Mouse (Mus musculus): ENCODE results near the gene Vasp. TPM values are rescaled to one million over a fixed set of nuclear protein-coding genes. Genes with fewer than 3 reads are reported as not detected.

The Vasp gene
- polyA plus RNA-seq, 1 experiment, result 828 TPM

DNA sequence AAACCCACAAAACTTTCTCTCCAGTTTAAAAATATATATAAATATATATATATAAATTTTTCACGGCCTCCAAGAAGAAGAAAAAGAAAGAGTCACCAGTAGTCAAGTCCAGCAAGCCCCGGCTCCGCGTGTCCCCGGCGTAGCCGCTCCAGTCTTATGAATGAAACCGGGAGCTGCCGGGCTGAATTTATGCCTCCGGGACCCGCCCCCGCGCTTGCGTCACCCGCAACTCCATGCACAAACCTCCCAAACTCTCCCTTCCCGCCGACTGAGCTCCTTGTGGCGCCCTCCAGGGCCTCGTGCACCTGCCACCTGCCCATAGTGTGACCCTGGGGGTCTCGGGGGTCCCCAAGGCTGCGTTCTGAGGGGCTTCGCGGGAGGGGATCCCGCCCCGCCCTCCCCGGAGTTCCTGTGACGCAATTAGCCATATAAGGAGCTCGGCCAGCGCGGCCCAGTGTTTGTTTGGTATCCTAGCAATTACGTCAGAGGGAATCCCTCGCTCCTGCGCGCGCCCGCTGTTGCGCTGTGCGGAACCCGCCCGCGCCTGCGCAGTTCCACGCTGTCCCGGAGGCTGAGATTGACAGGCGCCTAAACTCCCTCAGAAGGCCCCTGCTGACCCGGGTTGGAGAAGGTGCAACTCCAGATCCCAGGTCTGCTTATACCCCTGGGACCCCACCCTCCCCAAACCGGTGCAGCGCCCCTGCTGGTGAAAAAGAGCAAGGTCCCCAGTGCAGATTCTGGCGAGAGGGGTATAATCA, 38.4 kb upstream of the Vasp start, which contains the start of gene Fosb:
Fosb (minus strand) TSS at position 168 of the 758 bp plus-strand sequence.
- Histone ChIP-seq H3K27me3 (replicated peaks) (peaks cover 47% of the 10 kb centered on the region), H3K36me3 (replicated peaks; ENCODE audit: low read length) (no peaks in the 10 kb centered on the region)

DNA sequence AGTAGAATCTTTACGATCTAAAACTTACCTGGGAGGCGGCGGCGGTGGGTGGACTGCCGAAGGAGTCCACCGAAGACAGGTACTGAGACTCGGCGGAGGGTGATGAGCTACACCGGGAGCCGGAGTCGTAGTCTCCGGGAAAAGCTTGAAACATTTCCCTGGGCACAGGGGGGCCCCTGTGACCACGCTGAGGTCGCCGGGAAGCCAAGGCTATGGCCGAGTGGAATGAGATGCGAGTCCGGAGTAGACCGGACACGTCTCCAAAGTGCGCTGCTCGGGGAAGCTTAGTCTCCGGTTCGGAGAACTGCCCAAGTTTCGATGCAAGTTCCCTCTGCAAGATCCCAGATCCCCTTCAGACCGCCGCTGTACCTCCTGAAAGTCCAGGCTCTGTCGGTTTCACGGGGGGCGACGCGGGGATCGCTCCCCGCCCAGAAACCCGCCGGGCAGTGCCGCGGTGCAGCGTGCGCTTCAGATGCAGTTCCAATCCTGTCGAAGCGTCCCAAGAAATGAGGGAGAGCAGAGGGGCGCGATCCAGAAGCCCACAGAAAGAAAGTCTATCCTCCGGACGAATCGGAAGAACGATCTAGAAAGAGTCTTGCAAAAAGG, 37.8 kb upstream of the Vasp start:
- Histone ChIP-seq H3K9me3 (peaks cover 6% of the 10 kb centered on the region), H3K36me3 (replicated peaks; ENCODE audit: low read length) (no peaks in the 10 kb centered on the region), H3K27me3 (replicated peaks) (peaks cover 47% of the 10 kb centered on the region), H3K4me3 (replicated peaks) (peak overlapping the region; percentile 91), H3K4me1 (peaks cover 70% of the 10 kb centered on the region)
- TF ChIP-seq GATA1 (IDR thresholded peaks at IDR 0.05; ENCODE audit: borderline replicate concordance, low read length) (no peak), FLI1 (IDR thresholded peaks at IDR 0.05; ENCODE audit: low read length) (no peak)

More for the DNA sequence above, 38.4 kb upstream of the Vasp start, which contains the start of gene Fosb:
- Histone ChIP-seq H3K4me1 (peaks cover 63% of the 10 kb centered on the region), H3K4me3 (replicated peaks) (peak within 1 kb of the TSS; percentile 91), H3K9me3 (peaks cover 6% of the 10 kb centered on the region)
- TF ChIP-seq GATA1 (IDR thresholded peaks at IDR 0.05; ENCODE audit: borderline replicate concordance, low read length) (no peak), FLI1 (IDR thresholded peaks at IDR 0.05; ENCODE audit: low read length) (no peak)

DNA sequence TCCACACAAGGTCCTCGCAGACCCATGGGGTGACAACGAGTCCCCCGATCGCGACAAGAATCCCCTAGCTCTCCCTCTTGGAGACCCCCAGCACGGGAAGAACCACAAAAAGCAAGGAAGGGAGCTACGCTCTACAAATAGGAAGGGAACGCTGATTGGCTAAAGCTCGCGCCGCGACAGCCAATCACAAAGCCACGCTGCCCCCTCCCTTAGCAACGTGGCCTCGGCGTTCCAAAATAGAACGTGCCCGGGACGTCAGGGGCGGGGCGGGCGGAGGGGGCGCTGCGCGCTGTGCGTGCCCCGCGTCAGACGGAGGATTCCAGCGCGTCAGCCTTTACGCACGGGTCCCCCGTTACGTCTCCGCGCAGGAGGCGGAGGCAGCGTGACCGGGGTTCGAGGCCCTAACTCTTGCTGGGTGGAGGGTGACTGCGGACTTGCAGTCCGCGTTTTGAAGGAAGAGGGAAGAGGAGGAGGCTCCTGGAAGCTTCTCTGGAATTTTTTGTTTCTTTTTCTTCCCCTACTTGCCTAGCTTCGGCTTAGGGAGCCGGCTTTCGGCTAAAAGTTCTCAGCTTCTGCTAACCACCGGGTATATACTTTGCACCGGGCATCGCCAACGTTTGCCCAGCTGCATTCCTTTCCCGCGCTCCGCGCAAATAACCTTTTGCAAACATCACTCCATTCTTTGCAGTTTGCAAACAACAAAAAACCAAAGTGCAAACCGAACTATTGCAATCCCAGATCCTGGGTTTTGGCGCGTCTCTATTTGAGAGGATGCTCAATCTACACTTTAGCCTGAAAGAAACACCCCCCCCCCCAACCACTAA, 37.0 kb upstream of the Vasp start:
- Histone ChIP-seq H3K4me3 (replicated peaks) (peak overlapping the region; percentile 91), H3K9me3 (peaks cover 6% of the 10 kb centered on the region), H3K4me1 (peaks cover 72% of the 10 kb centered on the region), H3K27me3 (replicated peaks) (peaks cover 46% of the 10 kb centered on the region), H3K36me3 (replicated peaks; ENCODE audit: low read length) (no peaks in the 10 kb centered on the region)
- TF ChIP-seq FLI1 (IDR thresholded peaks at IDR 0.05; ENCODE audit: low read length), result no peak
- TF ChIP-seq GATA1 (IDR thresholded peaks at IDR 0.05; ENCODE audit: borderline replicate concordance, low read length), result no peak

DNA sequence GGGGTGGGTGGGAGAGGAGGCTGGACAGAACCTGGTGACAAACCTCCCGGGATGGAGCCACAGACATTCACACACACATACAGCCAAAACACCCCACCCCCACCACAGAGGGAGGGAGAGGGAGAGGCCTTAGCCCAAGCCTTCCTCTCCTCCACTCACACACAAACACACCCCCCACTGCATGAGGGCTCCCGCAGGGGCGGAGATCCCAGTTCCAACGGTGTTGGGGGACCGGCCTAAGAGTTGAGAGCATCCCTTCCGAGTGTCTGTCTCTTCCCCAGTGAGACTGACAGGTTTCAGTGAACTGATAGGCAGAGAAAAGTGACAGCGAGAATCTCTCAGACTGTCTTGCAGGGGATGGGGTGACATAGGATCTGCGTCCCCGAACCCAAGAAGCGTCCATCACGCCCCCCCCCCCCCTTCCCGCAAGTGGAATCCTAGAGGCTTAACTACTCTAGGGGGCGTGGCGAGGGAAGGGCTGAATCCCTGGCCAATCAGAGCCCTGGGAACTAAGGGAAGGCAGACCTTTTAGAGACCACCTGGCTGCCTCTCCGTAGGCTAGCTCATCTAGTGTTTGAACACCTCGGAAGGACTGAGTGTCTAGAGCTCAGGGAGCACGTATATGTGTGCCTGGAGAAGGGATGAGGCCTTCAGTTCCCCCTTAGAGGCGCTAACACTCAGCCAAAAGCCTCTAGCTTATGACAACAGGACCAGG, 36.3 kb upstream of the Vasp start:
- H3K27me3 ChIP-seq (replicated peaks), result peaks cover 44% of the 10 kb centered on the region
- peaks cover 6% of the 10 kb centered on the region for H3K9me3 ChIP-seq
- no peaks in the 10 kb centered on the region for H3K36me3 ChIP-seq (replicated peaks; ENCODE audit: low read length)
- peak overlapping the region; percentile 91 for H3K4me3 ChIP-seq (replicated peaks)
- H3K4me1 ChIP-seq, result peaks cover 70% of the 10 kb centered on the region
- TF ChIP-seq GATA1 (IDR thresholded peaks at IDR 0.05; ENCODE audit: borderline replicate concordance, low read length) (no peak), FLI1 (IDR thresholded peaks at IDR 0.05; ENCODE audit: low read length) (no peak)

DNA sequence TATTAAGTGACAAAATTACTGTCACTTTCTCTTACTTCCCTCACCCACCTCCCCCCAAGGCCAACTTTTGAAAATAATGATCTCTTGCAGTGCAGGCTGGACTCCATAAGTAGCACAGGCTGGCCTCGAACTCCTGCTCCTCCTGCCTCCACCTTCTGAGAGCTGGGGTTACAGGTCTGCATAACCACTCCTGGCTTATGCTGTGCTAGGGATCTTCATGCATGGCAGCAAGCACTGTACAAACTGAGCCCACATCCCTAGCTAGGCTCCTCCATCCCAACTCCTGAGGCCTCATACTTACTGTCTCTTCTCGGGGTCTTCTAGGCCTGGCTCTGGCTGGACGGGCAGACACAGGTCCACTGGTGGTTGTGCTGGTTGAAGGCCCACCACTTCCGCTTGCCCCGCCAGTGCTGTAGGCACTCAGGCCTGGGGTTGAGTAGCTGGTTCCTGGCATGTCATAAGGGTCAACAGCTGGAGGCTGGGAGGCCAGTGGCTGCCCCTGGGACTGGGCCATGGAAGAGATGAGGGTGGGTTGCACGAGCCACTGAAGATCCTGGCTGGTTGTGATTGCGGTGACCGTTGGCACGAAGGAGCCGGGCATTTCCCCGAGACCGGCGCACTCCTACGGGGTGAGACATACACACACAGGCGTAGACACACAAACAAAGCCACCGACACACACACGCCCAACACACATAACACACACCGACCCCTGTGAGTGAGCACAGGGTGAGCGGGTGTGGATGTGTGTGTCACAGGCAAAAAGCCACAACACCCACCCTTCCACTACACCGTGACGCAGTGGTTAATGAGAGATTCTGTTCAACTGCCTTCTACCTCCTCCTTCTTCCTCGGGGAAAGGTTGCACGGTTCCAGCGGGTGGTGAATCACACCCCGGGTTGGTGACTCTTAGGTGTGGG, 35.5 kb upstream of the Vasp start:
- Histone ChIP-seq H3K27me3 (replicated peaks) (peaks cover 49% of the 10 kb centered on the region), H3K36me3 (replicated peaks; ENCODE audit: low read length) (no peaks in the 10 kb centered on the region), H3K4me3 (replicated peaks) (peak overlapping the region; percentile 91), H3K9me3 (peaks cover 3% of the 10 kb centered on the region), H3K4me1 (peaks cover 72% of the 10 kb centered on the region)
- TF ChIP-seq GATA1 (IDR thresholded peaks at IDR 0.05; ENCODE audit: borderline replicate concordance, low read length) (no peak), FLI1 (IDR thresholded peaks at IDR 0.05; ENCODE audit: low read length) (no peak)

DNA sequence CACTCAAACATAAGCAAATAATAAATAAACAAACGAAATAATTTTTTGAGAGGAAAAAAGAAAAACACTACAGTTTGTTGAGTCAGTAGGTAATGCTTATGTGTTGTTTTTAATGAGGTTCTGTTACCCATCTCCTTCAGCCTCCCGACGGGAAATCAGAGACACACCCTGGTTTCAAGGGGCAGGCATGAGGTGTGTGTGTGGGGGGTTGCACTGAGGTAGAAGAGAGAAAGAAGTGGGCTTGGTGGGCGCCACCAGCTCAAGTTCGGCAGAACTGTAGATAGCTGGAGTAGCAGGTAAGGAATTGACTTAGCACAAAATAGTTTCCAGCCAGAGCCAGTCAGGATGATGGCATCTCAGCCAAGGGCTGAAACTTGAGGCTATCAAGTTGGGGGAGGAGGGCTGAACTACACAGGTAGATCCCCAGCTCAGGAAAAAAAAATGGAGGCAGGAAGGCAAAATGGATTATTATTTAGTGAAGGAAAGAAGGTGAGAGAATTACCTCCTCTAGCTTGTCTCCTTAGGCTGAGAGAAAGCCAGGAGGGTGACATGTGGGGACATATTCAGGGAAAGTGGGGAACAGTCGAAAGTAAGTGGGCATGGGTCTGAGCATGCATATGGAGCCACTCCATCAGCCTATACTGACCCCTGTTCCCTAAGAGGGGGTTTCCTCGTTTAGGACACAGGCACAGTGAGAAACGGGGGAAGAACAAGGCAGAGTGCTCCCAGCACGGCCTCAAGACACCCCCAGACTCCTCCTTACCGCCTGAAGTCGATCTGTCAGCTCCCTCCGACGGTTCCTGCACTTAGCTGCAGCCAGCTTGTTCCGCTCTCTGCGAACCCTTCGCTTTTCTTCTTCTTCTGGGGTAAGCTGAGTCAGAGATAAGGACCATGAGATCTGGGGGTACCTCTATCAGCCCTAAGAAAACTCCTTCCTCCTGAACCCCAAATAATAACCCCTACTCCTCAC, 34.5 kb upstream of the Vasp start:
- no peaks in the 10 kb centered on the region for H3K36me3 ChIP-seq (replicated peaks; ENCODE audit: low read length)
- H3K4me1 ChIP-seq, result peaks cover 78% of the 10 kb centered on the region
- TF ChIP-seq FLI1 (IDR thresholded peaks at IDR 0.05; ENCODE audit: low read length) (no peak), GATA1 (IDR thresholded peaks at IDR 0.05; ENCODE audit: borderline replicate concordance, low read length) (no peak)
- no peaks in the 10 kb centered on the region for H3K9me3 ChIP-seq
- peaks cover 51% of the 10 kb centered on the region for H3K27me3 ChIP-seq (replicated peaks)
- H3K4me3 ChIP-seq (replicated peaks), result peak overlapping the region; percentile 15

DNA sequence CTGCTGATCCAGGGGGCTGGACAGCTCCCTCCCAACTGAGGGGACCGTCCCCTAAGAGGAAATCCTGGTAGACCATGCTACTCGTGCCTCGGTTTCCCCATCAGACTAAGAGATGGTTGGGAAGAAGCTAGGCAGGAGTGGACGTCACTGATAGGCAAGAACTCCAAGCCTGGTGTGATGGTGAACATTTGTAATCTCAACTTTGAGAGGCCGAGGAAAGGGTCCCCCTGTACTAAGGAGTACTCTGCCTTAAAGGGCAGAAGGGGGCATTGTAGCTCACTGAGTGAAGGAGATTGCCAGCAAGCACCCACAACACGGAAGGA, 33.8 kb upstream of the Vasp start:
- Histone ChIP-seq H3K36me3 (replicated peaks; ENCODE audit: low read length) (no peaks in the 10 kb centered on the region), H3K27me3 (replicated peaks) (peaks cover 51% of the 10 kb centered on the region), H3K4me1 (peaks cover 76% of the 10 kb centered on the region), H3K9me3 (no peaks in the 10 kb centered on the region), H3K4me3 (replicated peaks) (peak overlapping the region; percentile 89)
- TF ChIP-seq FLI1 (IDR thresholded peaks at IDR 0.05; ENCODE audit: low read length) (no peak), GATA1 (IDR thresholded peaks at IDR 0.05; ENCODE audit: borderline replicate concordance, low read length) (no peak)

All from megakaryocyte, embryonic 14.5 days (primary cell).